Mouse (Mus musculus): ENCODE results near the gene Sugct.

The Sugct gene

DNA sequence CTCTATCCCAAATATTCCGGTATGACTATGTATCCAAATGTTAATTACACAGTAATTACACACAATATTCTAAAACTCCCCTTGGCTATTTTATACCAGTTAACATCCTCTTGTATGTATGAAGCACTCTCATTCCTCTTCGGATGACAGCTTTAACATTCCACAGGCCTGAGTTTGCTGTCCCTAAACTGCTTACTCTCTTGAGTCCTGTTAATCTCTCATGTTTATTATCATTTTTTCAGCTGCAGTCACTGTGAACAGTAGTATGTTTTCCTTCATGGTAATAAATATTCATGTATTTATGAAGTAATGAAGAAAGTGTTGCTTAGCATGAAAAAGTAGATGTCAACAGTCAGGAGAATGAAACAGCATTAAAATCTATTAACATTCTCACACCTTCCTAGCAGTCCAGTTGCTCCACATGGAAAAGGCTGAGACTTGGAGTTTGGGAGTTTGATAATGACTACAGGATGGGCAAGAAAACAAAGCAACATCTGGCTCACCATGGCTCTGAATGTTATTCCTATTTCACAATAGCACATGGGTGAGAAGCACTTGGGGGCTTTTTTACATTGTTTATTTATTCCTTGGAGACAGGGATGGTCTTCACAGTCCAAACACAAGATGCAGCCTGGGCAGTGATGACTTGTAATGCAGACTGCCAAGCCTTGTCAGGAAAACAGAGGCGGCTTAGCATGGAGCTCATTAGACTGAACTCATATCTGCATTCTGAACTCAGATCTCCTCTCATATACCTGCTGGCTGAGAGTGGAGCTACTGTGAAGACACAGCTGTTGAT, 651.7 kb downstream of the Sugct start:
- in situ Hi-C loops (cut with MboI; ENCODE audit: low sequenced_read_pairs): no loop called here

GRCm38 (mm10) chr13:17042332-17042731, 653.0 kb downstream of the Sugct start:
- in situ Hi-C loops (cut with MboI; ENCODE audit: low sequenced_read_pairs): no loop called here

GRCm38 (mm10) chr13:17039727-17040126, 655.6 kb downstream of the Sugct start:
- in situ Hi-C loops (cut with MboI; ENCODE audit: low sequenced_read_pairs): no loop called here

DNA sequence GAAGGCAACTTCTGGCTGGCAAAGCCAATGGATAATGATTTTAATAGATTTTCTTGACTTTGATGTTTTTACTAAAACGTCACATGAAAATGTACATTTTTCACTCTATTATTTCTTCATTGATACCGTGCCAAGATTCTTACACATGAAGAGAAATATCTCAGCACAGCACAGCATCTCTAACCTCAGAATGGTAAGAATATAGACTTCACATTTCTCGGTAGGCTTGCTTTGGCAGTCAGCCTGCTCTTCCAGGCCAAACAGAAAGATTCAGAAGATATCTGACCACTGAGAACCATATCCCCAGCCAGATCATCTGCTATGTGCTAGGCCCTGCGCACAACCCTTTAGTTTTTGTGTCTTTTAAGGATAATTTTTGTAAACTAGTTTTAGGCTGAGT, 657.0 kb downstream of the Sugct start:
- in situ Hi-C loops (cut with MboI; ENCODE audit: low sequenced_read_pairs): no loop called here

- in situ Hi-C loops (cut with MboI; ENCODE audit: low sequenced_read_pairs): no loop called here
Observed at GRCm38 (mm10) chr13:17037899-17038298, 657.5 kb downstream of the Sugct start.

GRCm38 (mm10) chr13:17030761-17031160, 664.6 kb downstream of the Sugct start:
- in situ Hi-C loops (cut with MboI; ENCODE audit: low sequenced_read_pairs): no loop called here

GRCm38 (mm10) chr13:17028595-17028994, 666.8 kb downstream of the Sugct start:
- in situ Hi-C loops (cut with MboI; ENCODE audit: low sequenced_read_pairs): no loop called here

- in situ Hi-C loops (cut with MboI; ENCODE audit: low sequenced_read_pairs): no loop called here
Observed at GRCm38 (mm10) chr13:17027846-17028529, 667.4 kb downstream of the Sugct start.

DNA sequence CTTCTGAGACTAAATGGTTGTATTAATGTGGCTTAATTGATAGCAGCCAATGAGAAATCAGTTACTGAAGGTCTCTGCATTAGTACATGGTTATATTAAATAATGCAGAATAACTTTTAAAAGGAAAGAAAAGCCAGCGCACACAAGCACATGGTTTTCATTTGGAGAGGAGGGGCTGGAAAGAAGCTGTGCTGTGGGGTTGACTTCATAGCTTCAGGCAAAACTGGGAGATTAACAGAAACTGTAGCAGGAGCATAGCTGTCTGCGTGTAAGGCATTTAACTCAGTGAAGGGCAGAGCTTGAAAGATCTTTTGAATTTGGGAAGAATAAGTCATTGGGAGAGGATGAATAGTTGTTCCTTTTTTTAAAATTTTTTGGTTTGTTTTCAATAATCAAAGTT, 668.4 kb downstream of the Sugct start:
- in situ Hi-C loops (cut with MboI; ENCODE audit: low sequenced_read_pairs): no loop called here

- in situ Hi-C loops (cut with MboI; ENCODE audit: low sequenced_read_pairs): no loop called here
Observed at GRCm38 (mm10) chr13:16996464-16996863, 698.9 kb downstream of the Sugct start.

GRCm38 (mm10) chr13:16995321-16995720, 700.0 kb downstream of the Sugct start:
- in situ Hi-C loops (cut with MboI; ENCODE audit: low sequenced_read_pairs): no loop called here

DNA sequence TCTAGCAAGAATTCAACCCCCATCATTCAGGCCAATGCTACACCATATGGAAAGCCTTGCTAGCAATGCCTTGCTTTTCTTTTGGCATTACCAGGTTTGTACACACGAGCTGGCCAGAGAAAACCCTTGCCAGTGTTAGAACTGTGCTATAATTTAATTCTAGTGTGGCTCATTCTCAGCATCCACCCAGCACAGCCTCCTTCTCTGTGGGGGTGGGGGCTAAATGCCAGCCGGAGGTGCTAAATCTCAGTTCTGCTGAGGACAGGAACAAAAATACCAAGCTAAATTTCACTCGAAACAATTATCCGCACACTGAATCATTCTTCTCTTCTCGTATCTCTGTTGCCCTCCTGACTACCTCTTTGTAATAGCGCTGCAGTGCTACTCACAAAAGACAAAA, 717.6 kb downstream of the Sugct start:
- in situ Hi-C loops (cut with MboI; ENCODE audit: low sequenced_read_pairs): no loop called here

GRCm38 (mm10) chr13:16971277-16971676, 724.1 kb downstream of the Sugct start:
- in situ Hi-C loops (cut with MboI; ENCODE audit: low sequenced_read_pairs): no loop called here

DNA sequence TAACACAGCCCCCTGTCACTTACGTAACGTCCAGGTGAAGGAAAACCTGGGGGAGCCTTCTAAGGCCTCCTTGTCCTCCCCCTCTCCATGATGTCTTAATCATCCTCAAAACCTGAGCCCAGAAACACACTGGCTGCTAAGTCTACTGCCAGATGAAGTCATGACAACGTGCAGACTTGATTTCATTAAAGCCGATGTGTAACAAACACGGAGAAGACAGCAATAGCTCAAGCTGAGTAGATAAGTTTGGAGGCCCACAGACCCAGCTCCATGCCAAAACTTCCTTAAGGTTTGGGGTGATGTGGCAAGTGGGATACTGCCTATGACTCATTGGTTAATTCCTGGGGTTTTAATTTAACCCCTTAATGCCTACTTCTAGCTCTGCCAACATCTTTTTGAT, 726.4 kb downstream of the Sugct start:
- in situ Hi-C loops (cut with MboI; ENCODE audit: low sequenced_read_pairs): no loop called here

- in situ Hi-C loops (cut with MboI; ENCODE audit: low sequenced_read_pairs): no loop called here
Observed at GRCm38 (mm10) chr13:16964823-16965475, 730.4 kb downstream of the Sugct start.

DNA sequence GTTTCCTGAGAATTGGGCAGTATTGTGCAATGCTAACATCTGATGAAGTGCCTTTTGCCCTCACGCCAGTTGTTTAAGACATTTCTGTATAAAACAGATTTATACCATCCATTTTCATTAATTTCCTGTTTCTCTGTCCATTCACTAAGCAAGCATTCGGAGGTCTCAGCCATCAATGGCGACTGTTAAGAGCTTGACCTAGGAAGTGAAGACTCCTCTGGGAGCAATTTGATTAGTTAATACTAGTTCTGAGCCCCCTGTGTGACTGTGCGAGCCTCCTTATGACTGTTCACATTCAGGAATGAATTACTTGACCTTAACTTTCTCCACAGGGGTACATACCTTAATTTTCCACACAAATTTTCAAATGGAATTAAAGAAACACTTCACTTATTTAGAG, 743.3 kb downstream of the Sugct start:
- in situ Hi-C loops (cut with MboI; ENCODE audit: low sequenced_read_pairs): no loop called here

DNA sequence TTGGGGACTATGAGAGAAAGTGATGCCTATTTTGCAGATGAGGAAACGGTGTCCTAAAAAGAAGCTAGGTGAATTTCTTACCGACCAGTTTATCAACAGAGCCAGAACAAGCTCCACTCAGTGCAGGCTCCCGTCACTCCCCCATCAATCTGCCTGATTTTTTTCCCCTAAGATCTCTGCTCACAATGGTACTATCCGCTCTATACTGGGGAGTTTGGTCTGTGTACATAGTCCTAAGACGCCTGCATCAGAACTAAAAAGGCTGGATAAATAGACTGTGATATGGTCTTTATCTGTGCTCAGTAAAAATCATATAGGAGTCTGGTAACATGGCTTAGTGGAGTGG, 755.9 kb downstream of the Sugct start:
- in situ Hi-C loops (cut with MboI; ENCODE audit: low sequenced_read_pairs): no loop called here

- in situ Hi-C loops (cut with MboI; ENCODE audit: low sequenced_read_pairs): no loop called here
Observed at GRCm38 (mm10) chr13:16938552-16939465, 756.5 kb downstream of the Sugct start.

GRCm38 (mm10) chr13:16937422-16938202, 757.7 kb downstream of the Sugct start:
- in situ Hi-C loops (cut with MboI; ENCODE audit: low sequenced_read_pairs): no loop called here

DNA sequence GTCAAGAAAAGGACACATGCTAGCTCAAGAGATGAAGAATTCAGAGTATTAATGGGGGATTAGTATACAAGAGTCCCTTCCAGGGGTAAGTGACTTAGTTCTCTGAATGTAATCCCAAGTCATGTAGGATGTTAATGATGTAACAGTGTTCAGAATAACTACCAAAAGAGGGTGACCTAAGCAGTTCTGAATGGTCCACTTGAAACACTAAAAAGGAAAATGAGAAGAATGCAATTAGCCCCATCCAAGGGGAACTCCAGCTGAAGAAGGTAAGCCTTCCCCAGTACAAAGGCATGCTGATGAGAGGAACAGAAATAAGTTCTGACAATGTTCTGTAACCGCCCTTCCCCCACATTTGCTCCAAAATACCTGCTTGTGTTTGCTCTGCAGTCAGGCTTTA, 760.3 kb downstream of the Sugct start:
- in situ Hi-C loops (cut with MboI; ENCODE audit: low sequenced_read_pairs): no loop called here
